Mouse (Mus musculus) MEL (cell line): Measurements from ENCODE around the gene Il1rapl2. TPM values are rescaled to one million over a fixed set of nuclear protein-coding genes. Genes with fewer than 3 reads are reported as not detected.

Experiments
- DNase-seq: peaks from one replicate; pipeline ENCODE4 v3.0.0; 2011; ENCODE audit warnings: low read depth, low spot score
- H3K27ac ChIP-seq: 2 replicates; pipeline ENCODE4 v1.5.1; 2012; ENCODE audit warnings: low read depth, mild to moderate bottlenecking, control low read depth, low read length, moderate library complexity; ENCODE audit not compliant: control insufficient read depth
- H3K27me3 ChIP-seq, 2 experiments: fragments of 150-350 bp in 1 of 2; sonication (generic) in 1 of 2; 2 replicates each; pipeline ENCODE4 v1.6.1; 2012; ENCODE audit warnings: low read length in 2 of 2, mild to moderate bottlenecking in 2 of 2, improper control_type of control experiment in 1 of 2, moderate library complexity in 1 of 2; ENCODE audit not compliant: insufficient read depth in 2 of 2, control insufficient read depth in 1 of 2
- H3K36me3 ChIP-seq, 2 experiments: 2 replicates each; pipeline ENCODE4 v1.6.1; 2012 to 2014; ENCODE audit warnings: low read length in 2 of 2, improper control_type of control experiment in 1 of 2, inconsistent platforms in 1 of 2, mild to moderate bottlenecking in 1 of 2; ENCODE audit not compliant: insufficient read depth in 2 of 2, control insufficient read depth in 1 of 2
- H3K4me1 ChIP-seq, 2 experiments: fragments of 150-350 bp in 1 of 2; sonication (generic) in 1 of 2; 2 replicates each; pipeline ENCODE4 v1.6.1; 2012; ENCODE audit warnings: low read length in 2 of 2, improper control_type of control experiment in 1 of 2, mild to moderate bottlenecking in 1 of 2; ENCODE audit not compliant: insufficient read depth in 2 of 2, control insufficient read depth in 1 of 2
- H3K4me3 ChIP-seq, 2 experiments: fragments of 150-350 bp in 1 of 2; sonication (generic) in 1 of 2; 2 replicates each; pipeline ENCODE4 v1.5.1; 2012; ENCODE audit warnings: low read depth in 2 of 2, low read length in 2 of 2, mild to moderate bottlenecking in 2 of 2, moderate library complexity in 2 of 2, control low read depth in 1 of 2, improper control_type of control experiment in 1 of 2; ENCODE audit not compliant: control insufficient read depth in 1 of 2, insufficient read depth in 1 of 2
- H3K79me2 ChIP-seq: 2 replicates; pipeline ENCODE4 v1.6.1; 2012; ENCODE audit warnings: mild to moderate bottlenecking, low read length, moderate library complexity; ENCODE audit not compliant: control insufficient read depth, poor library complexity, insufficient read depth
- H3K9ac ChIP-seq: 2 replicates; pipeline ENCODE4 v1.6.1; 2012; ENCODE audit warnings: low read depth, mild to moderate bottlenecking, control low read depth, low read length, moderate library complexity; ENCODE audit not compliant: control insufficient read depth, poor library complexity, severe bottlenecking
- H3K9me3 ChIP-seq: fragments of 150-350 bp; sonication (generic); replicated peaks from 2 replicates; pipeline ENCODE4 v1.6.1; 2012; ENCODE audit warnings: mild to moderate bottlenecking, low read length, improper control_type of control experiment, moderate library complexity; ENCODE audit not compliant: insufficient read depth
- CHD2 ChIP-seq: IDR thresholded peaks from 2 replicates; pipeline ENCODE4 v1.6.1; 2011; ENCODE audit warnings: low read length, improper control_type of control experiment
- CTCF ChIP-seq, 3 experiments: IDR thresholded peaks in 2 of 3; conservative IDR thresholded peaks in 1 of 3; 2 replicates each; pipeline ENCODE4 v1.5.1; 2011 to 2012; ENCODE audit warnings: low read length in 3 of 3, low read depth in 2 of 3, mild to moderate bottlenecking in 2 of 3, improper control_type of control experiment in 1 of 3, inconsistent platforms in 1 of 3, mixed read lengths in 1 of 3, moderate library complexity in 1 of 3; ENCODE audit not compliant: control insufficient read depth in 1 of 3, insufficient read depth in 1 of 3, poor library complexity in 1 of 3, severe bottlenecking in 1 of 3
- E2F4 ChIP-seq: IDR thresholded peaks from 2 replicates; pipeline ENCODE4 v1.6.1; 2011; ENCODE audit warnings: low read depth, low read length, improper control_type of control experiment, borderline replicate concordance
- ELF1 ChIP-seq: IDR thresholded peaks from 2 replicates; pipeline ENCODE4 v1.6.1; 2014; ENCODE audit warnings: low read depth, mild to moderate bottlenecking, inconsistent platforms, low read length, improper control_type of control experiment, moderate library complexity
- GABPA ChIP-seq: IDR thresholded peaks from 2 replicates; pipeline ENCODE4 v1.6.1; 2012; ENCODE audit warnings: low read depth, mild to moderate bottlenecking, inconsistent platforms, low read length, improper control_type of control experiment, moderate library complexity
- HCFC1 ChIP-seq: IDR thresholded peaks from 2 replicates; pipeline ENCODE4 v1.6.1; 2012; ENCODE audit warnings: low read depth, mild to moderate bottlenecking, inconsistent platforms, low read length, improper control_type of control experiment, moderate library complexity
- JUND ChIP-seq: IDR thresholded peaks from 2 replicates; pipeline ENCODE4 v1.6.1; 2011; ENCODE audit warnings: low read depth, mild to moderate bottlenecking, improper control_type of control experiment, low read length
- MAFK ChIP-seq: IDR thresholded peaks from 2 replicates; pipeline ENCODE4 v1.6.1; 2011; ENCODE audit warnings: low read depth, mild to moderate bottlenecking, low read length, improper control_type of control experiment, borderline replicate concordance
- MAX ChIP-seq: IDR thresholded peaks from 2 replicates; pipeline ENCODE4 v1.6.1; 2011; ENCODE audit warnings: low read length, improper control_type of control experiment
- MAZ ChIP-seq: IDR thresholded peaks from 2 replicates; pipeline ENCODE4 v1.6.1; 2012; ENCODE audit warnings: low read depth, mild to moderate bottlenecking, inconsistent platforms, low read length, improper control_type of control experiment
- MYB ChIP-seq: IDR thresholded peaks from 2 replicates; pipeline ENCODE4 v1.6.1; 2011; ENCODE audit warnings: mild to moderate bottlenecking, low read depth, low read length, improper control_type of control experiment
- MYC ChIP-seq: IDR thresholded peaks from 2 replicates; pipeline ENCODE4 v1.6.1; 2011; ENCODE audit warnings: low read depth, mild to moderate bottlenecking, low read length, improper control_type of control experiment, moderate library complexity
- NELFE ChIP-seq: IDR thresholded peaks from 2 replicates; pipeline ENCODE4 v1.6.1; 2011; ENCODE audit warnings: low read depth, low read length, improper control_type of control experiment
- NRF1 ChIP-seq: IDR thresholded peaks from 2 replicates; pipeline ENCODE4 v1.6.1; 2014; ENCODE audit warnings: low read depth, mild to moderate bottlenecking, inconsistent platforms, low read length, improper control_type of control experiment, moderate library complexity; ENCODE audit not compliant: poor library complexity, insufficient read depth, severe bottlenecking
- POLR2AphosphoS5 ChIP-seq: IDR thresholded peaks from 2 replicates; pipeline ENCODE4 v1.6.1; 2012; ENCODE audit warnings: low read depth, borderline replicate concordance, mild to moderate bottlenecking, inconsistent platforms, low read length, moderate library complexity, mixed read lengths
- RAD21 ChIP-seq: IDR thresholded peaks from 2 replicates; pipeline ENCODE4 v1.6.1; 2011; ENCODE audit warnings: mild to moderate bottlenecking, low read depth, low read length, improper control_type of control experiment
- SIN3A ChIP-seq: IDR thresholded peaks from 2 replicates; pipeline ENCODE4 v1.6.1; 2012; ENCODE audit warnings: low read length, improper control_type of control experiment, inconsistent platforms
- SMC3 ChIP-seq: IDR thresholded peaks from 2 replicates; pipeline ENCODE4 v1.6.1; 2011; ENCODE audit warnings: low read depth, low read length, improper control_type of control experiment
- TCF12 ChIP-seq: IDR thresholded peaks from 2 replicates; pipeline ENCODE4 v1.6.1; 2014; ENCODE audit warnings: low read depth, mild to moderate bottlenecking, inconsistent platforms, low read length, improper control_type of control experiment, moderate library complexity
- UBTF ChIP-seq: IDR thresholded peaks from 2 replicates; pipeline ENCODE4 v1.6.1; 2012; ENCODE audit warnings: low read depth, mild to moderate bottlenecking, inconsistent platforms, low read length, improper control_type of control experiment, moderate library complexity, borderline replicate concordance; ENCODE audit not compliant: insufficient read depth
- USF1 ChIP-seq: IDR thresholded peaks from 2 replicates; pipeline ENCODE4 v1.6.1; 2014; ENCODE audit warnings: low read depth, mild to moderate bottlenecking, inconsistent platforms, low read length, improper control_type of control experiment, moderate library complexity
- USF2 ChIP-seq, 2 experiments: IDR thresholded peaks; 2 replicates each; pipeline ENCODE4 v1.6.1; 2011 to 2012; ENCODE audit warnings: improper control_type of control experiment in 2 of 2, low read length in 2 of 2, borderline replicate concordance in 1 of 2, inconsistent platforms in 1 of 2, low read depth in 1 of 2, mild to moderate bottlenecking in 1 of 2; ENCODE audit not compliant: insufficient read depth in 1 of 2
- ZC3H11A ChIP-seq: IDR thresholded peaks from 2 replicates; pipeline ENCODE4 v1.6.1; 2012; ENCODE audit warnings: low read depth, mild to moderate bottlenecking, inconsistent platforms, low read length, improper control_type of control experiment
- ZNF384 ChIP-seq: IDR thresholded peaks from 2 replicates; pipeline ENCODE4 v1.6.1; 2012; ENCODE audit warnings: low read depth, mild to moderate bottlenecking, inconsistent platforms, low read length, improper control_type of control experiment
- polyA plus RNA-seq, 2 experiments: library from polyadenylated mRNA; stranded (reverse) in 1 of 2; unstranded in 1 of 2; fragments of >175 nt in 1 of 2; fragments of >200 nt in 1 of 2; gene quantifications; 2 replicates each; pipeline versions ENCODE4 v1.2.1 to v1.2.4; 2012; ENCODE audit warnings: low replicate concordance in 2 of 2, low read depth in 1 of 2; ENCODE audit not compliant: insufficient read length in 2 of 2, insufficient read depth in 1 of 2, missing spikeins in 1 of 2
- total RNA-seq: library from RNA; depleted of rRNA; stranded (reverse); fragments of 300-350 nt; gene quantifications from 2 replicates; pipeline ENCODE4 v1.2.3, GENCODE M21; 2012

The Il1rapl2 gene
- total and polyA plus RNA-seq, 3 experiments: not detected

DNA sequence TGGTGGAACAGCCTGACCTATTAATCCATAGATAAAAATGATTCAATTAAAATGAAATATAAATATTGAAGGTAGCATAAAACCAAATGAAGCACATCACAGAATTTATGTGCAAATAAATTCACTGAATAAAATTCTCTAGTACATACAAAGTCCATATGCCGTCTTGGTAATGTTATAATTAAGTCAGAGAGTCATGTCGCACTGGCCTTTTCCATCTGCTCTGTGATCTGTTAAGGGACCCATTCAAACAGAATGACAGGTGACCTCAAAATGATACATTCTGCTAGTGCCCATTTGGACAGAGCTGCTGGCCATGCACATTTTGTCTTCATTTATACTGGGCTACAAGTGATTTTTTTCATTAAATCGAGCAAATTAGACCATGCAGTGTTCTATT lies 534.3 kb downstream of the Il1rapl2 start:
- H3K27ac ChIP-seq: no peak overlapping the region
- DNase-seq: no peak
- TF ChIP-seq USF2 (IDR thresholded peaks at IDR 0.05; ENCODE audit: borderline replicate concordance in 1 of 2, insufficient read depth in 1 of 2, low read depth in 1 of 2, low read length in 2 of 2) (no peak), JUND (no peak), UBTF (no peak), MAFK (no peak), ZNF384 (no peak), MYB (no peak), GABPA (no peak), USF1 (no peak), SIN3A (no peak), NRF1 (no peak)
- H3K9ac ChIP-seq: no peak overlapping the region
- no peaks in the 10 kb centered on the region for H3K79me2 ChIP-seq
- H3K36me3 ChIP-seq: no peaks in the 10 kb centered on the region
- no peak overlapping the region for H3K4me3 ChIP-seq
- no peaks in the 10 kb centered on the region for H3K9me3 ChIP-seq
- no peaks in the 10 kb centered on the region for H3K4me1 ChIP-seq
- H3K27me3 ChIP-seq: no peaks in the 10 kb centered on the region

DNA sequence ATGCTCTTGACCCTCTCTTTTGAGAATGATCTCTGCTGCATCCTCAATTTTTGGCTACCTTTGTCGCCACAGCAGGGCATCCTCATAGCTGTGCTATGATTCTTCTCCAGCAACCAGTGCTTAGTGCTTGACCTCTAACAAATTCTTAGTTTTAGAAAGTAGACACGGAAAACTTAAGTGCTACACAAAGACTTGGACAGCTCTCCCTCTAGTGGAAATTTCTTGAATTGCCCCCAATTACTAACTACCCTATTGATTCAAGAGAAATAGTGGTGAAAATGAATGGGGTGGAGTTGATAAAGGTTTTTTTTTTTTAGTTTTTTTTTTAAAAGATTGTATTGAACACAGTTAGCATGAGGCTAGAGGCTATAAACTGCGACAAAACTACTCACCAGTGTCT lies 599.7 kb downstream of the Il1rapl2 start:
- H3K4me3 ChIP-seq: peak overlapping the region in 1 of 2 experiments; percentile 42; a peak in 1 of 4 replicates
- H3K79me2 ChIP-seq: no peaks in the 10 kb centered on the region
- no peaks in the 10 kb centered on the region for H3K4me1 ChIP-seq
- peak; percentile 53 for DNase-seq
- H3K27ac ChIP-seq: no peak overlapping the region
- H3K9ac ChIP-seq: no peak overlapping the region
- H3K9me3 ChIP-seq: no peaks in the 10 kb centered on the region
- no peaks in the 10 kb centered on the region for H3K36me3 ChIP-seq
- H3K27me3 ChIP-seq: no peaks in the 10 kb centered on the region
- no peak for TF ChIP-seq HCFC1
- no peak for TF ChIP-seq USF2 (IDR thresholded peaks at IDR 0.05; ENCODE audit: borderline replicate concordance in 1 of 2, insufficient read depth in 1 of 2, low read depth in 1 of 2, low read length in 2 of 2)
- TF ChIP-seq MYC: no peak
- TF ChIP-seq RAD21: peak; percentile 79
- TF ChIP-seq NELFE: no peak
- TF ChIP-seq SIN3A: no peak
- no peak for TF ChIP-seq CHD2
- no peak for TF ChIP-seq GABPA
- TF ChIP-seq SMC3: peak; percentile 77
- TF ChIP-seq ELF1: no peak
- TF ChIP-seq CTCF (IDR thresholded peaks at IDR 0.05 in 2 of 3, conservative IDR thresholded peaks at IDR 0.05 in 1 of 3; ENCODE audit: control insufficient read depth in 1 of 3, insufficient read depth in 1 of 3, low read depth in 2 of 3, low read length in 3 of 3, poor library complexity in 1 of 3, severe bottlenecking in 1 of 3): peak in 2 of 3 experiments; percentile 46 to 74; a peak in 4 of 6 replicates
- no peak for TF ChIP-seq TCF12
- TF ChIP-seq ZC3H11A: peak; percentile 69
- no peak for TF ChIP-seq JUND
- TF ChIP-seq UBTF: no peak
- no peak for TF ChIP-seq MAZ
- TF ChIP-seq POLR2AphosphoS5: no peak
- TF ChIP-seq E2F4: no peak
- no peak for TF ChIP-seq MAX
